In genomic region chr16:43409108-43409909, GRCm38 (mm10) we compare ENCODE assay signal across 16 mouse cellular contexts.
DNase-seq lines count a peak whose midpoint lies in the region; ATAC-seq and TF ChIP-seq lines count a peak whose summit lies in the region.
"Had no signal": no experiment of that assay in that cellular context is flagged by ENCODE, and none has a peak within 500 bp of the region (broad histone marks: within the 10 kb centered on the region; RNA-seq: fewer than 3 reads in every experiment).

No protein-coding gene starts in this region.

- peak overlapping the region; percentile 51; the same call in 1 of the 2 replicates for H3K27ac ChIP-seq in forebrain, embryonic 15.5 days (replicated peaks)
- H3K27ac ChIP-seq in forebrain, embryonic 10.5 days: no peak overlapping the region
- no peak overlapping the region for H3K27ac ChIP-seq in kidney, postnatal 0 days
- H3K27ac ChIP-seq: embryonic facial prominence, embryonic 12.5 days; hindbrain, embryonic 12.5 days; intestine, embryonic 15.5 days; stomach, embryonic 15.5 days had no signal

- no peak for ATAC-seq in forebrain, embryonic 15.5 days (replicated peaks)
- ATAC-seq in kidney, postnatal 0 days (replicated peaks; ENCODE audit: low FRiP score, low read depth): no peak
- ATAC-seq in monocyte, adult 5-6 weeks (replicated peaks; ENCODE audit: insufficient number of reproducible peaks, low FRiP score, low TSS enrichment, poor library complexity, severe bottlenecking): peak; percentile 70
- ATAC-seq: intestine, embryonic 15.5 days had no signal

- TF ChIP-seq POLR2A in brain, embryonic 14.5 days (IDR thresholded peaks at IDR 0.05; ENCODE audit: borderline replicate concordance, extremely low read depth, insufficient read depth, insufficient read length, poor library complexity, severe bottlenecking): no peak

- H3K9me3 ChIP-seq in forebrain, embryonic 15.5 days: no peaks in the 10 kb centered on the region
- no peaks in the 10 kb centered on the region for H3K9me3 ChIP-seq in forebrain, embryonic 10.5 days
- H3K9me3 ChIP-seq in kidney, postnatal 0 days (replicated peaks; ENCODE audit: low read length): no peaks in the 10 kb centered on the region
- H3K9me3 ChIP-seq: embryonic facial prominence, embryonic 12.5 days; hindbrain, embryonic 12.5 days; intestine, embryonic 15.5 days; megakaryocyte, embryonic 14.5 days; stomach, embryonic 15.5 days had no signal

- no peak overlapping the region for H3K9ac ChIP-seq in forebrain, embryonic 15.5 days (replicated peaks)
- H3K9ac ChIP-seq in kidney, postnatal 0 days (ENCODE audit: low read depth, low read length): no peak overlapping the region
- H3K9ac ChIP-seq: embryonic facial prominence, embryonic 12.5 days; hindbrain, embryonic 12.5 days; intestine, embryonic 15.5 days; stomach, embryonic 15.5 days had no signal

- H3K4me1 ChIP-seq in forebrain, embryonic 15.5 days: peaks cover 42% of the 10 kb centered on the region
- H3K4me1 ChIP-seq in forebrain, embryonic 10.5 days: peaks cover 20% of the 10 kb centered on the region
- no peaks in the 10 kb centered on the region; the same call in 1 of the 2 replicates for H3K4me1 ChIP-seq in kidney, postnatal 0 days (replicated peaks; ENCODE audit: insufficient read depth, low read length)
- H3K4me1 ChIP-seq: intestine, embryonic 15.5 days; megakaryocyte, embryonic 14.5 days; stomach, embryonic 15.5 days had no signal

- H3K27me3 ChIP-seq in forebrain, embryonic 15.5 days: no peaks in the 10 kb centered on the region
- H3K27me3 ChIP-seq in forebrain, embryonic 10.5 days (ENCODE audit: poor library complexity, severe bottlenecking): no peaks in the 10 kb centered on the region
- H3K27me3 ChIP-seq in kidney, postnatal 0 days (ENCODE audit: insufficient read depth, low read length): no peaks in the 10 kb centered on the region
- H3K27me3 ChIP-seq: embryonic facial prominence, embryonic 12.5 days; hindbrain, embryonic 12.5 days; intestine, embryonic 15.5 days; megakaryocyte, embryonic 14.5 days; stomach, embryonic 15.5 days had no signal

- no peak overlapping the region for H3K4me2 ChIP-seq in forebrain, embryonic 15.5 days (replicated peaks)
- H3K4me2 ChIP-seq in kidney, postnatal 0 days (ENCODE audit: low read length): no peak overlapping the region
- H3K4me2 ChIP-seq: embryonic facial prominence, embryonic 12.5 days; heart, embryonic 11.5 days; hindbrain, embryonic 12.5 days; intestine, embryonic 15.5 days; stomach, embryonic 15.5 days had no signal

- H3K36me3 ChIP-seq in forebrain, embryonic 15.5 days: no peaks in the 10 kb centered on the region
- no peaks in the 10 kb centered on the region for H3K36me3 ChIP-seq in forebrain, embryonic 10.5 days (replicated peaks)
- H3K36me3 ChIP-seq in kidney, postnatal 0 days (ENCODE audit: insufficient read depth, low read length): no peaks in the 10 kb centered on the region
- H3K36me3 ChIP-seq: embryonic facial prominence, embryonic 12.5 days; hindbrain, embryonic 12.5 days; intestine, embryonic 15.5 days; stomach, embryonic 15.5 days had no signal

- 79% methylated on average over 4 of the region's 4 CpGs for WGBS in forebrain, embryonic 15.5 days
- WGBS in forebrain, embryonic 10.5 days: 77% methylated on average over 4 of the region's 4 CpGs
- WGBS in kidney, postnatal 0 days: 34% methylated on average over 4 of the region's 4 CpGs

- no peak for TF ChIP-seq CTCF in kidney, postnatal 0 days (IDR thresholded peaks at IDR 0.05; ENCODE audit: low read depth)
- no peak for TF ChIP-seq CTCF in brain, embryonic 14.5 days (IDR thresholded peaks at IDR 0.05; ENCODE audit: borderline replicate concordance, extremely low read depth, insufficient read depth, insufficient read length)

- DNase-seq in forebrain, embryonic 10.5 days (ENCODE audit: extremely low spot score, low spot score): no peak
- DNase-seq in kidney, postnatal 0 days (ENCODE audit: low spot score): peak; percentile 42
- no peak for DNase-seq in kidney, adult 18-20 months
- peak; percentile 53 for DNase-seq in brain, embryonic 14.5 days (ENCODE audit: low read depth)
- DNase-seq in adrenal gland, postnatal 25 days: no peak
- no peak for DNase-seq in right cerebral cortex, postnatal 36 days (ENCODE audit: low spot score in 2 of 2)
- DNase-seq: right cerebral cortex, postnatal 25 days; thymus, postnatal 25 days had no signal

- H3K4me3 ChIP-seq in forebrain, embryonic 15.5 days: no peak overlapping the region
- no peak overlapping the region for H3K4me3 ChIP-seq in forebrain, embryonic 10.5 days
- H3K4me3 ChIP-seq in kidney, postnatal 0 days (replicated peaks; ENCODE audit: low read depth, low read length): no peak overlapping the region
- H3K4me3 ChIP-seq: embryonic facial prominence, embryonic 12.5 days; hindbrain, embryonic 12.5 days; intestine, embryonic 15.5 days; megakaryocyte, embryonic 14.5 days; stomach, embryonic 15.5 days had no signal

Comparison
In these comparisons a context has a peak if more than half of its experiments do, and no peak if none do; other contexts are left out.
1. DNase-seq: peak in kidney, postnatal 0 days (single experiment) and brain, embryonic 14.5 days (single experiment); none in forebrain, embryonic 10.5 days (single experiment), kidney, adult 18-20 months (single experiment), adrenal gland, postnatal 25 days (single experiment) and right cerebral cortex, postnatal 36 days (0 of 2).